Mouse (Mus musculus) embryo, embryonic 9.5 days (tissue): ENCODE results near the gene Pip5k1b.

Source experiments
- DNase-seq: peaks from one replicate; pipeline ENCODE4 v3.0.0-alpha.2; 2017; ENCODE audit errors: extremely low spot score

Gene Pip5k1b

DNA sequence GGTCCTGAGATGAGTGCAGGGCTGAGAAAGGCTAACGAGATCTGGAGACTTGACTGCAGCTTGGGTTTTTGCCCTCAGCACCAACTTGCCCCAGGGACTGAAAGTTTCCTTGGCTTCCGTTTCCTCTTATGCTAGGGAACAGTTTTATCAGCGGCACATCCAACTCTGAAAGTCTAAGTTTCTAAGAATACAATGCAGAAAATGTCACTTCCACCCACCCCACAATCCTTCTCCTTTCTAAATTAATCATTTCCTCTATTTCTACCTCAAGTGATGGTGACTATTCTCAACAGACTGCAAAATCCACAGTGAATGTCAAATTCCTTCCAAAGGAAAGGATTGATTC is 138.0 kb downstream of the Pip5k1b start:
- no peak for DNase-seq

DNA sequence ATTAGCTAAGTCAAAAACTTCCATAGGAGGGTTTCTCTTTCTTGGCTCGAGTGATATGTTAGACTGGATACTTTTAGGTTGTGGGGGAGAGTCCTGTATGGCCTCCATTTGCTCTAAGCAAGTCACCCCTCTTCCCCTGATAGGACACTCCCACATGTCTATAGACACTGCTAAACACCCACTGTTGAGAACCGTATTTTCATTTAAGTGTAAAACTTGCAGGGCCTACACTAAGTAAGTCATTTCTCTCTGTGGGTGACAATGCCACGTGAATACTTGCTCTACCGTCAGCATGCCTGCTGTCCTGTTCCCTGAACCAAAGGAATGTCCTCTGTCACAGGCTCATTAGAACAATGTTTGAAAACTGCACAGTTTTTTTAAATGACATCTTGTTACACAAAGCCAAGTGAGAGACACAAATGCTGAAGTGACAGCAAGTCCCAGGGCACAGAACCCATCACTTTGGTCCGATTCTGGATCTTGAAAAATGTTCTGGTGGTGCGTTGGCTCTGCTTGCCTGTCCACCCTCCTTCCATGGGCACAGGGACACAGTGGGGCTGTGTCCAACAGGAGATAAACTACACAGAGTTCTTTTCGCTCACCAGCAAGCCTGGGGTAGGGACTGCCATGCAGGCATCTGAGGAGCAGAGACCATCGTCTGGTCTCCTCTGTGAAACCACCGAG is 138.6 kb downstream of the Pip5k1b start:
- DNase-seq, result no peak

GRCm38 (mm10) chr19:24415778-24416621 is 139.7 kb downstream of the Pip5k1b start:
- DNase-seq, result no peak

- no peak for DNase-seq
Observed at GRCm38 (mm10) chr19:24408863-24409564, 146.7 kb downstream of the Pip5k1b start.

DNA sequence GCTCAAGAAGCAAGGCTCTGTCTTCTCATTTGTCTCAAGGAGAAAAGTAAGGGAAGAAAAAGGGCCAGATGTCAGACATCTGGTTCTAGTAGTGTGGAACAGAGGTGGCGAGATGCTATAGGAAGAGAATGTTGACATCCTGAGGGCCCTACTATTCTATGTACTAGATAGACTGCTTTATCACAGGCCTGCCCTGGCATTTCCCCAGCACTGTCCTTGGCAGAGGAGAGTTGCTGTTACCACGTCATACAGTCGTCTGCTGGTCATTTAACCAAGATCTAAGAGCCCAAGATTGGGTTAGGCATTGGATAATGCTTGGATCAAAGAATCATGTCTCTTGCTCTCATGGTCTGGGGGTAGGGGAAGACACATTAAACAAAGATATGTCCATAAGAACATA is 151.0 kb downstream of the Pip5k1b start:
- no peak for DNase-seq

- no peak for DNase-seq
Observed at GRCm38 (mm10) chr19:24403245-24403644, 152.4 kb downstream of the Pip5k1b start.

DNA sequence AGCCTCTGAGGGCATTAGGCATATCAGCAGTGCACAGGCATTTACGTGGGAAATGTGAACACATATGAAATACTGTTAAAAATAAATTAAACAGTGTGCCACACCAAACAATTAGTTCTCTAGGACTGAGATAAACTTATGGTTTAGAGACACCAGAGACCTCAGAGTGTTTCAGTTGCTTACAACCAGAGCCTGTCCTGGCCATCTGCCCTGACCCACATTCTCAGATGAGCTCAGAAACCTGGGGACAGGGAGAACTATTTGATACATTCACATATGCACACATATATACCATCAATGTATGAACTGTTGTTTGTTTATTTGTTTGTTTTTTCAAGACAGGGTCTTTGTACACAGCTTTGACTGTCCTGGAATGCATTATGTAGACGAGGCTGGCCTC is 161.8 kb downstream of the Pip5k1b start:
- DNase-seq, result no peak

GRCm38 (mm10) chr19:24391519-24392251 is 164.0 kb downstream of the Pip5k1b start:
- DNase-seq, result no peak

GRCm38 (mm10) chr19:24386956-24387865 is 168.5 kb downstream of the Pip5k1b start:
- no peak for DNase-seq

GRCm38 (mm10) chr19:24378470-24378869 is 177.2 kb downstream of the Pip5k1b start:
- DNase-seq, result no peak

DNA sequence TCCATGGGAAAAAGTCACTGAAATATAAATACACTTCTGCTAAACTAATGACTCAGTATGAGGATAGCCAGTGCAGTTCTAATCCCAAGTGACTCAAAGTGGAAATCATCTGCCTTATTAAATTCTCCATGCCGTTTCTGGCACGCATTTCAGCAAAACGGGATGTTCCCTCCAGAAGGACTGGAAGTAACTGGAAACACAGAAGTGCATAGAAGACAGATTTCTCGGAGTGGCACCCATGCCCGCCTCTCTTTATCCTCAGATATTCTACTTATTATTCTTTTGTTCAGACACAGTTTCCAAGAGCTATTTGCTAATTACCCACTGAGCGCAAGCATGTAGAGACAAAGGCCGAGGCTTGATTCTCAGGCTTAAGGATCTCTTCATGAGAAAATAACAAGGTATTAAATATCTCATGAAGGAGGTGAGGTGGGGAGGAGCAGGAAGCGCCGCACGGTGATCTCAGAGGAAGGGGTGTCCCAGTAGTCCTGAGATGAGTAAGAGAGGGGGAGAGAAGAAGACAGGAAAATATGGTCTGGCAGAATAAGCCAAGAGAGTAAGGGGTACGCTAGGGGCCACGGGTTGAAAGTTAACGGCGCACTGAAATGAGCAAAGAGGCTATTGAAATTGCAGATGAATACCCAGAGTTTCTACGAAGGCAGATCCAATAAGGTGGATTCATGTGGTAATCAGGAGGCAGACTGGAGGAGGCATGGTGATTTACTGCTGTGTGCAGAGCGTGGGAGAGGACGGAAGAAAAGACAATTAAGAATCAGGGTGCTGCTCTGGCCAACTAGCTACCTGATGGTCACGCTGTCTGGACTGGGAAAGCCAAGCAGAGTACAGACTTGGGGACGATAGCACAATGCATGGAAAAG is 183.7 kb downstream of the Pip5k1b start:
- DNase-seq, result no peak

- no peak for DNase-seq
Observed at GRCm38 (mm10) chr19:24368419-24368818, 187.3 kb downstream of the Pip5k1b start.

DNA sequence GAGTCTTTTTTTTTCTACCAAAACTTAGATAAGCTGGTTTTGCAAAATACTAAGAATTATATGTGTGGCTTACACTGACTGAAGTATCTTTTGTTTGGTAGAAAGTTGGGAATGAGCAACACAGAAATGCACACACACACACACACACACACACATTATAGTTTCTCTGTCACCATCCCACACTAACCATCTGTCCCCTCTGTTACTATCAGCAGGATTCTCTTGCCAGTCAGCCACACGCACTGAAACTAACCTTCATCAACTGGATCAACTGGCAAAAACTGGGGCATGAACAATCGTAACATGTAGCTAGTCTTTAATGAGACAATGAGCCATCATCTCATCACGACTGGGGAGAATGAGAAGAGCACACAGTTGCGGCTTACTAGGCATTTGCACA is 187.9 kb downstream of the Pip5k1b start:
- no peak for DNase-seq

DNA sequence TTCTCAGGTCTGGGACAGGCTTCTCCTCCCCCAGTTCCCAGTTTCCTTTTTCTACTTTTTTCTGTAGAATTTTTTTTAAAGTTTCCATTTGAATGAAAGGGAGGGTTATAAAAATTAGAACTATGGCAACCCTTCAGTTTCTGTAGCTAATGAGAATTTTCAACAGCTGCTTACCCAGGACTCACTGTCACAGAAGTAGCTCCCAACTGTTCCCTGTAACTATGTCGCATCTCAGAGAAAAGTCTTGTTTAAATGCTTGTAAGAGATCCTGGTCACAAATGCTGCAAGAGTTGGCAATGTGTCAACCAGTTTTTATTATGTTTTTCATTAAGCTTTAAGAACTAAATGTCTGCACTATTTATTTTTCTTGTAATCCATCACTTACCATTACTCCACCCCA is 188.9 kb downstream of the Pip5k1b start:
- DNase-seq, result no peak

GRCm38 (mm10) chr19:24362626-24363321 is 192.9 kb downstream of the Pip5k1b start:
- DNase-seq, result peak; percentile 27

GRCm38 (mm10) chr19:24359270-24359669 is 196.4 kb downstream of the Pip5k1b start:
- DNase-seq, result no peak

GRCm38 (mm10) chr19:24352298-24352959 is 203.2 kb downstream of the Pip5k1b start:
- no peak for DNase-seq

- DNase-seq, result no peak
Observed at GRCm38 (mm10) chr19:24344501-24344900, 211.2 kb downstream of the Pip5k1b start.

DNA sequence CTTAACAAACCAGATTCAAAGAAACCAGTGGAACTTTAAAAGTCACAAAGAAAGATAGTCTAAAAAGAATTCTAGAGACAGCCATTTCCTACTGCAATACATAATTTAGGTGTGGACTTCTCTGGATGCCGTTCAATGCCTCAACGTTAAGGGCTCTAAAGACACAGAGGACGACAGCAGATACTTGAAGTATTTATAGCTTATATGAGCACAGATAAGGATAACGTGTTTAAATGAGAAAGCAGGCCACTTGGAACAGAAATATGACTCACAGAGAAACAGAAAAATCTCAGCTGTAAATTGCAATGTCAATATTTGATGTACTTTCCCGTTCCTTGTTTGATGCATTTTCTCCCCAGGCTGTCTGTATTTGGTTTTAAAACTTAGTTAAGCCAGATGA is 212.9 kb downstream of the Pip5k1b start:
- no peak for DNase-seq
